In genomic region chr13:7057545-7057944, GRCm38 (mm10) we compare ENCODE assay signal across 19 mouse cellular contexts.
DNase-seq lines count a peak whose midpoint lies in the region; ATAC-seq lines count a peak whose summit lies in the region.
"Had no signal": no experiment of that assay in that cellular context is flagged by ENCODE, and none has a peak within 500 bp of the region (broad histone marks: within the 10 kb centered on the region; RNA-seq: fewer than 3 reads in every experiment).

No protein-coding gene starts in this region.

- H3K4me3 ChIP-seq in kidney, embryonic 15.5 days (replicated peaks), result no peak overlapping the region
- no peak overlapping the region for H3K4me3 ChIP-seq in hindbrain, embryonic 15.5 days
- H3K4me3 ChIP-seq: forebrain, embryonic 12.5 days; heart, embryonic 13.5 days; intestine, embryonic 15.5 days had no signal

- ATAC-seq in kidney, embryonic 15.5 days (replicated peaks; ENCODE audit: low FRiP score), result peak; percentile 91; the same call in 1 of the 2 replicates
- 0 out of 2 replicates have a peak, but pooled peaks have one; percentile 59 for ATAC-seq in hindbrain, embryonic 15.5 days (ENCODE audit: low FRiP score, low read depth)
- ATAC-seq: intestine, embryonic 15.5 days had no signal

- H3K9ac ChIP-seq in kidney, embryonic 15.5 days, result no peak overlapping the region
- H3K9ac ChIP-seq in hindbrain, embryonic 15.5 days, result no peak overlapping the region
- H3K9ac ChIP-seq: forebrain, embryonic 12.5 days; heart, embryonic 13.5 days; intestine, embryonic 15.5 days; liver, embryonic 14.5 days had no signal

- no peak for DNase-seq in kidney, postnatal 25 days
- peak; percentile 12 for DNase-seq in retina, postnatal 1 day
- DNase-seq in retina, embryonic 14.5 days (ENCODE audit: low spot score), result no peak
- peak; percentile 4 for DNase-seq in right cerebral cortex, postnatal 25 days
- DNase-seq in cerebellum, adult 18-20 months, result no peak
- DNase-seq in lung, postnatal 36 days, result no peak
- DNase-seq: adrenal gland, postnatal 36 days; cerebellum, adult 8-10 months; gastrocnemius, postnatal 14 days; heart, adult 18-20 months; heart, postnatal 36 days had no signal

- peaks cover 2% of the 10 kb centered on the region; the same call in 1 of the 2 replicates for H3K4me1 ChIP-seq in kidney, embryonic 15.5 days
- no peaks in the 10 kb centered on the region for H3K4me1 ChIP-seq in hindbrain, embryonic 15.5 days (replicated peaks)
- H3K4me1 ChIP-seq: forebrain, embryonic 12.5 days; heart, embryonic 13.5 days; intestine, embryonic 15.5 days had no signal

- H3K27ac ChIP-seq in kidney, embryonic 15.5 days, result no peak overlapping the region
- H3K27ac ChIP-seq in hindbrain, embryonic 15.5 days (replicated peaks), result no peak overlapping the region
- H3K27ac ChIP-seq: forebrain, embryonic 12.5 days; heart, embryonic 13.5 days; intestine, embryonic 15.5 days; liver, embryonic 14.5 days had no signal

- 36% methylated on average over 8 of the region's 8 CpGs for WGBS in kidney, embryonic 15.5 days
- 67% methylated on average over 8 of the region's 8 CpGs for WGBS in hindbrain, embryonic 15.5 days

- H3K9me3 ChIP-seq in kidney, embryonic 15.5 days (replicated peaks), result no peaks in the 10 kb centered on the region
- H3K9me3 ChIP-seq in hindbrain, embryonic 15.5 days, result no peaks in the 10 kb centered on the region
- H3K9me3 ChIP-seq: forebrain, embryonic 12.5 days; heart, embryonic 13.5 days; intestine, embryonic 15.5 days had no signal

- H3K4me2 ChIP-seq in kidney, embryonic 15.5 days, result no peak overlapping the region
- H3K4me2 ChIP-seq in hindbrain, embryonic 15.5 days, result no peak overlapping the region
- H3K4me2 ChIP-seq: forebrain, embryonic 12.5 days; heart, embryonic 13.5 days; intestine, embryonic 15.5 days; midbrain, embryonic 11.5 days had no signal

- H3K36me3 ChIP-seq in kidney, embryonic 15.5 days, result no peaks in the 10 kb centered on the region
- no peaks in the 10 kb centered on the region for H3K36me3 ChIP-seq in hindbrain, embryonic 15.5 days
- H3K36me3 ChIP-seq: forebrain, embryonic 12.5 days; heart, embryonic 13.5 days; intestine, embryonic 15.5 days had no signal

- no peaks in the 10 kb centered on the region for H3K27me3 ChIP-seq in kidney, embryonic 15.5 days
- H3K27me3 ChIP-seq in hindbrain, embryonic 15.5 days, result no peaks in the 10 kb centered on the region
- H3K27me3 ChIP-seq: CH12.LX; forebrain, embryonic 12.5 days; heart, embryonic 13.5 days; intestine, embryonic 15.5 days had no signal

Comparison
In these comparisons a context has a peak if more than half of its experiments do, and no peak if none do; other contexts are left out.
1. DNase-seq: peak in retina, postnatal 1 day (single experiment) and right cerebral cortex, postnatal 25 days (single experiment); none in kidney, postnatal 25 days (0 of 2), retina, embryonic 14.5 days (single experiment), cerebellum, adult 18-20 months (0 of 2) and lung, postnatal 36 days (single experiment).